Mouse (Mus musculus) megakaryocyte, embryonic 14.5 days (primary cell): ENCODE data around the gene Ncoa3.

ENCODE experiments used
- FLI1 ChIP-seq: IDR thresholded peaks from 2 replicates; pipeline ENCODE4 v1.6.1; 2012; ENCODE audit warnings: low read length, inconsistent platforms, mixed read lengths
- GATA1 ChIP-seq: IDR thresholded peaks from 3 replicates; pipeline ENCODE4 v1.6.1; 2012; ENCODE audit warnings: mixed read lengths, low read length, inconsistent platforms, borderline replicate concordance

DNA sequence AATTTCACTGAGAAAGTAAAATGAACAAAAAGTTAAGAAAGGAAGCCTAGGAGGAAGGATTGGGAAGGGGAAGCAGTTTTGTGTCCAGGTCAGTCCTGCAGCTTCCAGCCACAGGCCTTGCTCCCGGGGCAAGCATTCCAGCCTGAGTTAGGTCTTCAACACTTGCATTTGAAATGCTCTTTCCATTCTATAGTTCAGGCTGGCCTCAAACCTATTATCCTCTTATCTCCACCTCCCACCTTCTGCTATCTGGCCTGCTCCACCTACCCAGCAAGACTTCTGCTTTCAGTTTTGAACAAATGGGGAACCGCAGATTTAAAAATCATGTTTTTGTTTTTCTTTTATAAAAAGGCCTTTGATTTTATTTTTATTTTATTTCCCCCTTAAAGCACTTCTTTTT, 19.7 kb downstream of the Ncoa3 start:
- TF ChIP-seq GATA1 (no peak), FLI1 (no peak)
